Mouse (Mus musculus) liver, embryonic 14.5 days (tissue): ENCODE measurements around the gene B4galnt1.
A peak's percentile ranks its signal among the peaks of the same experiment; 100 is the strongest.

Experiments used
- CTCF ChIP-seq: IDR thresholded peaks from 2 replicates; pipeline ENCODE4 v1.5.1; 2016; ENCODE audit warnings: antibody characterized with exemption, low read depth, control low read depth
- EP300 ChIP-seq: IDR thresholded peaks from 2 replicates; pipeline ENCODE4 v1.6.1; 2016; ENCODE audit warnings: antibody characterized with exemption, low read depth

DNA sequence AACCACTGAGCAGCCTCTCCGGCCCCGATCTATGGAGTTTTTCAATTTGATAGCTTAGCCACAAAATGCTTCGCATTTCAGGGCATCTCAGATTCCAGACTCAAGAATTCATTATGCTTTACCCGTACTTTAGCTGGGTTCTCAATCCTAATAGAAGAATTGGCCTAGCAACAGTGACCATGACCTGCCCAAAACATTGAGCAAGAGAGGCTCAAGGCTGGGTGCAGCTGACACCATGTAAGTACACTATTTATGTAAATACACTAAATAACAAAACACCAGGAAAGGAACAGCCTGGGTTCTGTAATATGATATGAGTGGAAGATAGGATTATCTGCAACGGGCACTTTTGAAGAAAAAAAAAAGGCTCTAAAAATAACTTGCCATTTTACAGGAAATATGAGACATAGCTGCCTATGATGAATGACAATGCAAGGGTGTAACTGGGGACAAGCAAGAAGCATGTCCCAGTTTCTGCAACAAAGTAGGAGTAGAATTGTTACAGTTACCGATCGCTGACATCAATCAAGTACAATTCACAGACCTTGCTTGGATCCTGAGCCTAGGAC, 37.2 kb upstream of the B4galnt1 start:
- TF ChIP-seq CTCF (no peak), EP300 (peak; percentile 35)
